Comparison of ENCODE assay signal across 22 mouse cellular contexts in the genomic region with DNA sequence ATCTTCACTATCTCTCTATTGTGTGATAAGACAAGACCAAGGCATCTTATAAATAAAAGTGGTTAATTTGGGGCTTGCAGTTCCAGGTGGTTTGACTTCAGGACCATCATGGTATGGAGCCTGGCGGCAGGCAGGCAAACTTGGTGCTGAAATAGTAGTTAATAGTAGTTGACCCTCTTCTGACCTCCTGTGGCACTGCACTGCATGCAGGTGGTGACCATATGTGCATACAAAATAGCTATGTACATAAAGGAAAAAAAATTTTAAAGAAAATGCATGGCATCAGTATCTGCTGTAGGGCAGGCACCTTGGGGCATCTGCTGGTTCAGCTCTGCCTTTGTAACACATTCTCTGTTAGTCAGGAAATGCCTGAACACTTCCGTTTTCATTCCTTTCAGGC. TPM values are rescaled to one million over a fixed set of nuclear protein-coding genes. Genes with fewer than 3 reads are reported as not detected.
DNase-seq lines count a peak whose midpoint lies in the region; ATAC-seq lines count a peak whose summit lies in the region.
"Had no signal": no experiment of that assay in that cellular context is flagged by ENCODE, and none has a peak within 500 bp of the region (broad histone marks: within the 10 kb centered on the region; RNA-seq: fewer than 3 reads in every experiment).

No protein-coding gene starts in this region.

- ATAC-seq in heart, embryonic 11.5 days (replicated peaks; ENCODE audit: insufficient number of reproducible peaks, low FRiP score, low TSS enrichment): no peak
- ATAC-seq: forebrain, embryonic 14.5 days; intestine, embryonic 16.5 days had no signal

- DNase-seq in 3T3-L1 (ENCODE audit: low read depth, low spot score): peak; percentile 20
- DNase-seq in embryo, embryonic 10 days (ENCODE audit: low spot score): peak; percentile 57
- DNase-seq in embryonic facial prominence, embryonic 10.5 days (ENCODE audit: low spot score): peak; percentile 23
- DNase-seq in limb, embryonic 10.5 days (ENCODE audit: low spot score): peak; percentile 39
- no peak for DNase-seq in kidney, adult 8-10 months
- no peak for DNase-seq in cerebellum, postnatal 10 days
- no peak for DNase-seq in frontal cortex, postnatal 36 days (ENCODE audit: low spot score in 2 of 2)
- DNase-seq: adrenal gland, adult 8-10 months; adrenal gland, postnatal 36 days; cerebellum, adult 11 months; cerebellum, adult 9-10 months; cerebellum, postnatal 36 days; gastrocnemius, postnatal 14 days; heart, postnatal 4 days had no signal

- peaks cover 73% of the 10 kb centered on the region for H3K36me3 ChIP-seq in embryonic facial prominence, embryonic 10.5 days (replicated peaks)
- H3K36me3 ChIP-seq in limb, embryonic 10.5 days: peaks cover 58% of the 10 kb centered on the region
- peaks cover 8% of the 10 kb centered on the region for H3K36me3 ChIP-seq in heart, embryonic 11.5 days (ENCODE audit: control insufficient read depth, insufficient read depth, low read length)

- peaks cover 11% of the 10 kb centered on the region; the same call in 1 of the 2 replicates for H3K4me1 ChIP-seq in embryonic facial prominence, embryonic 10.5 days
- peaks cover 13% of the 10 kb centered on the region; the same call in 1 of the 2 replicates for H3K4me1 ChIP-seq in limb, embryonic 10.5 days
- H3K4me1 ChIP-seq in heart, embryonic 11.5 days (ENCODE audit: control insufficient read depth, insufficient read depth, low read length): no peaks in the 10 kb centered on the region
- H3K4me1 ChIP-seq: embryonic facial prominence, embryonic 15.5 days; forebrain, embryonic 10.5 days; heart, embryonic 13.5 days; hindbrain, embryonic 13.5 days had no signal

- H3K4me2 ChIP-seq in heart, embryonic 11.5 days: no peak overlapping the region
- H3K4me2 ChIP-seq: embryonic facial prominence, embryonic 15.5 days; heart, embryonic 13.5 days; hindbrain, embryonic 13.5 days had no signal

- no peaks in the 10 kb centered on the region for H3K9me3 ChIP-seq in embryonic facial prominence, embryonic 10.5 days
- no peaks in the 10 kb centered on the region for H3K9me3 ChIP-seq in limb, embryonic 10.5 days (replicated peaks)
- no peaks in the 10 kb centered on the region for H3K9me3 ChIP-seq in heart, embryonic 11.5 days (replicated peaks; ENCODE audit: control insufficient read depth, low read length)
- H3K9me3 ChIP-seq: embryonic facial prominence, embryonic 15.5 days; forebrain, embryonic 10.5 days; heart, embryonic 13.5 days; hindbrain, embryonic 13.5 days had no signal

- H3K9ac ChIP-seq in heart, embryonic 11.5 days (ENCODE audit: low read depth, low read length): no peak overlapping the region
- H3K9ac ChIP-seq: embryonic facial prominence, embryonic 15.5 days; heart, embryonic 13.5 days; hindbrain, embryonic 13.5 days had no signal

- WGBS in embryonic facial prominence, embryonic 10.5 days: 46% methylated on average over 2 of the region's 2 CpGs
- WGBS in limb, embryonic 10.5 days: 43% methylated on average over 2 of the region's 2 CpGs
- WGBS in heart, embryonic 11.5 days (ENCODE audit: insufficient replicate concordance): 71% methylated on average over 2 of the region's 2 CpGs

- no peak overlapping the region for H3K27ac ChIP-seq in embryonic facial prominence, embryonic 10.5 days (replicated peaks)
- H3K27ac ChIP-seq in limb, embryonic 10.5 days: no peak overlapping the region
- no peak overlapping the region for H3K27ac ChIP-seq in heart, embryonic 11.5 days (ENCODE audit: low read depth, low read length)
- H3K27ac ChIP-seq: embryonic facial prominence, embryonic 15.5 days; forebrain, embryonic 10.5 days; heart, embryonic 13.5 days; hindbrain, embryonic 13.5 days had no signal

- no peak overlapping the region for H3K4me3 ChIP-seq in embryonic facial prominence, embryonic 10.5 days
- no peak overlapping the region for H3K4me3 ChIP-seq in limb, embryonic 10.5 days
- H3K4me3 ChIP-seq in heart, embryonic 11.5 days (ENCODE audit: low read depth, low read length): no peak overlapping the region
- H3K4me3 ChIP-seq: embryonic facial prominence, embryonic 15.5 days; erythroblast, embryonic 14.5 days; forebrain, embryonic 10.5 days; heart, embryonic 13.5 days; hindbrain, embryonic 13.5 days had no signal

- no peaks in the 10 kb centered on the region for H3K27me3 ChIP-seq in embryonic facial prominence, embryonic 10.5 days (replicated peaks; ENCODE audit: low read depth, poor library complexity, severe bottlenecking)
- H3K27me3 ChIP-seq in limb, embryonic 10.5 days (ENCODE audit: low read depth, poor library complexity, severe bottlenecking): no peaks in the 10 kb centered on the region
- H3K27me3 ChIP-seq in heart, embryonic 11.5 days (ENCODE audit: control insufficient read depth, insufficient read depth, low read length): no peaks in the 10 kb centered on the region
- H3K27me3 ChIP-seq: embryonic facial prominence, embryonic 15.5 days; heart, embryonic 13.5 days; hindbrain, embryonic 13.5 days had no signal

RNA-seq across cellular contexts. Expression of a gene that starts 36.1 kb away (rescaled TPM):
- polyA plus RNA-seq in embryonic facial prominence, embryonic 10.5 days (2016; fragmentation: Nextera tagmentation; extraction: Ambion mirVana): 52.0 and 54.8 TPM in 2 replicates
- polyA plus RNA-seq in limb, embryonic 10.5 days (2016; fragmentation: Nextera tagmentation; extraction: Ambion mirVana): 55.0 and 58.3 TPM in 2 replicates
- polyA plus RNA-seq in heart, embryonic 11.5 days (2014; fragmentation: Nextera tagmentation; extraction: Ambion mirVana): 23.1 and 23.5 TPM in 2 replicates

RNA-seq across cellular contexts. Expression of a gene that starts 49.0 kb away (rescaled TPM):
- polyA plus RNA-seq in embryonic facial prominence, embryonic 10.5 days (2016; fragmentation: Nextera tagmentation; extraction: Ambion mirVana): 48.4 and 49.1 TPM in 2 replicates
- 48.2 and 54.3 TPM in 2 replicates for polyA plus RNA-seq in limb, embryonic 10.5 days (2016; fragmentation: Nextera tagmentation; extraction: Ambion mirVana)
- 41.7 and 42.9 TPM in 2 replicates for polyA plus RNA-seq in heart, embryonic 11.5 days (2014; fragmentation: Nextera tagmentation; extraction: Ambion mirVana)

Comparison
In these comparisons a context has a peak if more than half of its experiments do, and no peak if none do; other contexts are left out.
1. DNase-seq: peak in 3T3-L1 (single experiment), embryo, embryonic 10 days (single experiment), embryonic facial prominence, embryonic 10.5 days (single experiment) and limb, embryonic 10.5 days (single experiment); none in kidney, adult 8-10 months (0 of 2), cerebellum, postnatal 10 days (0 of 2) and frontal cortex, postnatal 36 days (0 of 2).